ENCODE assay signal across 8 mouse cellular contexts in genomic region chr13:63906516-63906915, GRCm38 (mm10).
DNase-seq lines count a peak whose midpoint lies in the region.

No protein-coding gene starts in this region.

- peak; percentile 43 for DNase-seq in gastrocnemius, adult 18-20 months (ENCODE audit: low spot score)
- no peak for DNase-seq in gastrocnemius, postnatal 10 days
- peak; percentile 43 for DNase-seq in urinary bladder, postnatal 14 days (ENCODE audit: low spot score)
- no peak for DNase-seq in urinary bladder, adult 18-20 months (ENCODE audit: low spot score in 2 of 2)
- DNase-seq in kidney, adult 9 months: peak; percentile 64
- DNase-seq in yolk sac, embryonic 10.5 days (ENCODE audit: low spot score): no peak
- DNase-seq in left cerebral cortex, postnatal 14 days (ENCODE audit: low spot score in 2 of 2): no peak
- DNase-seq in spleen, adult 18-20 months: no peak

- intact Hi-C loops in left cerebral cortex, postnatal 14 days (cut with DNase I): no loop called here

Comparison
In these comparisons a context has a peak if more than half of its experiments do, and no peak if none do; other contexts are left out.
1. DNase-seq: peak in gastrocnemius, adult 18-20 months (single experiment), urinary bladder, postnatal 14 days (single experiment) and kidney, adult 9 months (single experiment); none in gastrocnemius, postnatal 10 days (single experiment), urinary bladder, adult 18-20 months (0 of 2), yolk sac, embryonic 10.5 days (single experiment), left cerebral cortex, postnatal 14 days (0 of 2) and spleen, adult 18-20 months (0 of 2).